Mouse (Mus musculus): ENCODE measurements around the gene Ndufab1. TPM values are rescaled to one million over a fixed set of nuclear protein-coding genes. Genes with fewer than 3 reads are reported as not detected.

Ndufab1 gene
- 207 TPM for polyA plus RNA-seq (2014; fragmentation: Illumina TruSeq; extraction: RNeasy Lipid Tissue Mini Kit (QIAGEN cat#74804); ENCODE audit: low read depth, low replicate concordance)

GRCm38 (mm10) chr7:122101747-122102244, at the start of gene Ndufab1:
Gene Ndufab1 (minus strand): TSS chr7:122101886.

GRCm38 (mm10) chr7:122132497-122133337, 31.0 kb upstream of the Ndufab1 start, which contains the start of the genes Palb2 and Dctn5:
Gene Palb2 (minus strand): TSS chr7:122132985.
Gene Dctn5 (plus strand): TSS chr7:122133041.

GRCm38 (mm10) chr7:122066945-122067516, 34.7 kb downstream of the Ndufab1 start, which contains the start of the genes Ubfd1 and Ears2:
Gene Ubfd1 (plus strand): TSS chr7:122067175.
Gene Ears2 (minus strand): TSS chr7:122067263.

Other genes starting within 250 kb of the Ndufab1 start
- not detected for gene Scnn1b, start 236.8 kb downstream of the Ndufab1 start, polyA plus RNA-seq (2014; fragmentation: Illumina TruSeq; extraction: RNeasy Lipid Tissue Mini Kit (QIAGEN cat#74804); ENCODE audit: low read depth, low replicate concordance)
- 14.1 TPM for gene Cog7, start 120.2 kb downstream of the Ndufab1 start, polyA plus RNA-seq (2014; fragmentation: Illumina TruSeq; extraction: RNeasy Lipid Tissue Mini Kit (QIAGEN cat#74804); ENCODE audit: low read depth, low replicate concordance)
- gene Gga2, start 80.7 kb downstream of the Ndufab1 start, polyA plus RNA-seq (2014; fragmentation: Illumina TruSeq; extraction: RNeasy Lipid Tissue Mini Kit (QIAGEN cat#74804); ENCODE audit: low read depth, low replicate concordance): 1.7 TPM
- gene Ubfd1, start 34.7 kb downstream of the Ndufab1 start, polyA plus RNA-seq (2014; fragmentation: Illumina TruSeq; extraction: RNeasy Lipid Tissue Mini Kit (QIAGEN cat#74804); ENCODE audit: low read depth, low replicate concordance): 17.0 TPM
- gene Ears2, start 34.6 kb downstream of the Ndufab1 start, polyA plus RNA-seq (2014; fragmentation: Illumina TruSeq; extraction: RNeasy Lipid Tissue Mini Kit (QIAGEN cat#74804); ENCODE audit: low read depth, low replicate concordance): 1.8 TPM
- gene Palb2, start 31.1 kb upstream of the Ndufab1 start, polyA plus RNA-seq (2014; fragmentation: Illumina TruSeq; extraction: RNeasy Lipid Tissue Mini Kit (QIAGEN cat#74804); ENCODE audit: low read depth, low replicate concordance): 11.9 TPM
- 46.5 TPM for gene Dctn5, start 31.2 kb upstream of the Ndufab1 start, polyA plus RNA-seq (2014; fragmentation: Illumina TruSeq; extraction: RNeasy Lipid Tissue Mini Kit (QIAGEN cat#74804); ENCODE audit: low read depth, low replicate concordance)
- gene Plk1, start 57.6 kb upstream of the Ndufab1 start, polyA plus RNA-seq (2014; fragmentation: Illumina TruSeq; extraction: RNeasy Lipid Tissue Mini Kit (QIAGEN cat#74804); ENCODE audit: low read depth, low replicate concordance): 9.6 TPM
- gene Ern2, start 84.3 kb upstream of the Ndufab1 start, polyA plus RNA-seq (2014; fragmentation: Illumina TruSeq; extraction: RNeasy Lipid Tissue Mini Kit (QIAGEN cat#74804); ENCODE audit: low read depth, low replicate concordance): not detected
- gene Chp2, start 117.6 kb upstream of the Ndufab1 start, polyA plus RNA-seq (2014; fragmentation: Illumina TruSeq; extraction: RNeasy Lipid Tissue Mini Kit (QIAGEN cat#74804); ENCODE audit: low read depth, low replicate concordance): 14.7 TPM
- gene Prkcb, start 186.9 kb upstream of the Ndufab1 start, polyA plus RNA-seq (2014; fragmentation: Illumina TruSeq; extraction: RNeasy Lipid Tissue Mini Kit (QIAGEN cat#74804); ENCODE audit: low read depth, low replicate concordance): 7.1 TPM

Data from testis, adult 10 weeks (tissue).